Mouse (Mus musculus): ENCODE results near the gene Ctnna3. TPM values are rescaled to one million over a fixed set of nuclear protein-coding genes. Genes with fewer than 3 reads are reported as not detected.

Ctnna3 gene
- polyA plus RNA-seq, 1 experiment from 2014 or later: 1.7 TPM

- Histone ChIP-seq H3K4me1 (replicated peaks; ENCODE audit: control insufficient read depth, insufficient read depth, low read length) (no peaks in the 10 kb centered on the region), H3K9me3 (ENCODE audit: control insufficient read depth, low read length) (no peaks in the 10 kb centered on the region), H3K9ac (ENCODE audit: low read length) (no peak overlapping the region), H3K27me3 (replicated peaks; ENCODE audit: control insufficient read depth, insufficient read depth, low read length) (no peaks in the 10 kb centered on the region), H3K4me3 (ENCODE audit: low read depth, low read length) (no peak overlapping the region), H3K27ac (ENCODE audit: low read depth) (no peak overlapping the region), H3K4me2 (ENCODE audit: low read length) (no peak overlapping the region), H3K36me3 (ENCODE audit: control insufficient read depth, insufficient read depth, low read length) (no peaks in the 10 kb centered on the region)
- 87% methylated on average over 10 of the region's 10 CpGs for WGBS
- no peak for ATAC-seq (replicated peaks; ENCODE audit: low FRiP score, low TSS enrichment, low read depth)
- DNase-seq (ENCODE audit: low spot score): no peak
Measured at GRCm38 (mm10) chr10:63768871-63769270, 339.0 kb downstream of the Ctnna3 start.

- Histone ChIP-seq H3K9ac (ENCODE audit: low read length) (no peak overlapping the region), H3K27me3 (replicated peaks; ENCODE audit: control insufficient read depth, insufficient read depth, low read length) (no peaks in the 10 kb centered on the region), H3K36me3 (ENCODE audit: control insufficient read depth, insufficient read depth, low read length) (no peaks in the 10 kb centered on the region), H3K4me3 (ENCODE audit: low read depth, low read length) (no peak overlapping the region), H3K4me2 (ENCODE audit: low read length) (no peak overlapping the region), H3K9me3 (ENCODE audit: control insufficient read depth, low read length) (no peaks in the 10 kb centered on the region), H3K27ac (ENCODE audit: low read depth) (no peak overlapping the region), H3K4me1 (replicated peaks; ENCODE audit: control insufficient read depth, insufficient read depth, low read length) (no peaks in the 10 kb centered on the region)
- ATAC-seq (replicated peaks; ENCODE audit: low FRiP score, low TSS enrichment, low read depth): no peak
- DNase-seq (ENCODE audit: low spot score): no peak
- WGBS: 69% methylated on average over 7 of the region's 7 CpGs
Measured at GRCm38 (mm10) chr10:63771656-63772055, 341.8 kb downstream of the Ctnna3 start.

- no peak for DNase-seq (ENCODE audit: low spot score)
- Histone ChIP-seq H3K27ac (ENCODE audit: low read depth) (no peak overlapping the region), H3K9me3 (ENCODE audit: control insufficient read depth, low read length) (no peaks in the 10 kb centered on the region), H3K27me3 (replicated peaks; ENCODE audit: control insufficient read depth, insufficient read depth, low read length) (no peaks in the 10 kb centered on the region), H3K4me2 (ENCODE audit: low read length) (no peak overlapping the region), H3K9ac (ENCODE audit: low read length) (no peak overlapping the region), H3K4me1 (replicated peaks; ENCODE audit: control insufficient read depth, insufficient read depth, low read length) (no peaks in the 10 kb centered on the region), H3K36me3 (ENCODE audit: control insufficient read depth, insufficient read depth, low read length) (no peaks in the 10 kb centered on the region), H3K4me3 (ENCODE audit: low read depth, low read length) (no peak overlapping the region)
- ATAC-seq (replicated peaks; ENCODE audit: low FRiP score, low TSS enrichment, low read depth): no peak
- 89% methylated on average over 10 of the region's 10 CpGs for WGBS
Measured at GRCm38 (mm10) chr10:63772074-63772473, 342.2 kb downstream of the Ctnna3 start.

GRCm38 (mm10) chr10:63781948-63782347 is 352.1 kb downstream of the Ctnna3 start:
- no peak for DNase-seq (ENCODE audit: low spot score)
- WGBS: 80% methylated on average over 6 of the region's 6 CpGs
- no peak overlapping the region for H3K27ac ChIP-seq (ENCODE audit: low read depth)
- no peak overlapping the region for H3K4me2 ChIP-seq (ENCODE audit: low read length)
- no peak for ATAC-seq (replicated peaks; ENCODE audit: low FRiP score, low TSS enrichment, low read depth)
- H3K36me3 ChIP-seq (ENCODE audit: control insufficient read depth, insufficient read depth, low read length): no peaks in the 10 kb centered on the region
- H3K4me3 ChIP-seq (ENCODE audit: low read depth, low read length): no peak overlapping the region
- no peaks in the 10 kb centered on the region for H3K9me3 ChIP-seq (ENCODE audit: control insufficient read depth, low read length)
- no peaks in the 10 kb centered on the region for H3K27me3 ChIP-seq (replicated peaks; ENCODE audit: control insufficient read depth, insufficient read depth, low read length)
- no peak overlapping the region for H3K9ac ChIP-seq (ENCODE audit: low read length)
- no peaks in the 10 kb centered on the region for H3K4me1 ChIP-seq (replicated peaks; ENCODE audit: control insufficient read depth, insufficient read depth, low read length)

GRCm38 (mm10) chr10:63784808-63785535 is 355.1 kb downstream of the Ctnna3 start:
- ATAC-seq (replicated peaks; ENCODE audit: low FRiP score, low TSS enrichment, low read depth) (no peak), DNase-seq (ENCODE audit: low spot score) (no peak)
- H3K27me3 ChIP-seq (replicated peaks; ENCODE audit: control insufficient read depth, insufficient read depth, low read length): no peaks in the 10 kb centered on the region
- H3K9me3 ChIP-seq (ENCODE audit: control insufficient read depth, low read length): no peaks in the 10 kb centered on the region
- no peak overlapping the region for H3K4me2 ChIP-seq (ENCODE audit: low read length)
- no peak overlapping the region for H3K4me3 ChIP-seq (ENCODE audit: low read depth, low read length)
- no peaks in the 10 kb centered on the region for H3K4me1 ChIP-seq (replicated peaks; ENCODE audit: control insufficient read depth, insufficient read depth, low read length)
- H3K9ac ChIP-seq (ENCODE audit: low read length): no peak overlapping the region
- no peak overlapping the region for H3K27ac ChIP-seq (ENCODE audit: low read depth)
- 69% methylated on average over 20 of the region's 20 CpGs for WGBS
- no peaks in the 10 kb centered on the region for H3K36me3 ChIP-seq (ENCODE audit: control insufficient read depth, insufficient read depth, low read length)

GRCm38 (mm10) chr10:63786390-63786789 is 356.5 kb downstream of the Ctnna3 start:
- no peaks in the 10 kb centered on the region for H3K4me1 ChIP-seq (replicated peaks; ENCODE audit: control insufficient read depth, insufficient read depth, low read length)
- H3K9me3 ChIP-seq (ENCODE audit: control insufficient read depth, low read length): no peaks in the 10 kb centered on the region
- WGBS: 82% methylated on average over 7 of the region's 7 CpGs
- H3K27me3 ChIP-seq (replicated peaks; ENCODE audit: control insufficient read depth, insufficient read depth, low read length): no peaks in the 10 kb centered on the region
- H3K36me3 ChIP-seq (ENCODE audit: control insufficient read depth, insufficient read depth, low read length): no peaks in the 10 kb centered on the region
- H3K4me3 ChIP-seq (ENCODE audit: low read depth, low read length): no peak overlapping the region
- H3K27ac ChIP-seq (ENCODE audit: low read depth): no peak overlapping the region
- H3K9ac ChIP-seq (ENCODE audit: low read length): no peak overlapping the region
- DNase-seq (ENCODE audit: low spot score) (no peak), ATAC-seq (replicated peaks; ENCODE audit: low FRiP score, low TSS enrichment, low read depth) (no peak)
- no peak overlapping the region for H3K4me2 ChIP-seq (ENCODE audit: low read length)

- no peak overlapping the region for H3K27ac ChIP-seq (ENCODE audit: low read depth)
- ATAC-seq (replicated peaks; ENCODE audit: low FRiP score, low TSS enrichment, low read depth): no peak
- DNase-seq (ENCODE audit: low spot score): no peak
- no peaks in the 10 kb centered on the region for H3K27me3 ChIP-seq (replicated peaks; ENCODE audit: control insufficient read depth, insufficient read depth, low read length)
- H3K36me3 ChIP-seq (ENCODE audit: control insufficient read depth, insufficient read depth, low read length): no peaks in the 10 kb centered on the region
- no peak overlapping the region for H3K4me2 ChIP-seq (ENCODE audit: low read length)
- 80% methylated on average over 6 of the region's 6 CpGs for WGBS
- H3K4me1 ChIP-seq (replicated peaks; ENCODE audit: control insufficient read depth, insufficient read depth, low read length): no peaks in the 10 kb centered on the region
- no peak overlapping the region for H3K9ac ChIP-seq (ENCODE audit: low read length)
- H3K9me3 ChIP-seq (ENCODE audit: control insufficient read depth, low read length): no peaks in the 10 kb centered on the region
- no peak overlapping the region for H3K4me3 ChIP-seq (ENCODE audit: low read depth, low read length)
Measured at GRCm38 (mm10) chr10:63803909-63804308, 374.0 kb downstream of the Ctnna3 start.

GRCm38 (mm10) chr10:63805551-63805950 is 375.7 kb downstream of the Ctnna3 start:
- DNase-seq (ENCODE audit: low spot score) (no peak), ATAC-seq (replicated peaks; ENCODE audit: low FRiP score, low TSS enrichment, low read depth) (no peak)
- H3K9me3 ChIP-seq (ENCODE audit: control insufficient read depth, low read length): no peaks in the 10 kb centered on the region
- no peaks in the 10 kb centered on the region for H3K27me3 ChIP-seq (replicated peaks; ENCODE audit: control insufficient read depth, insufficient read depth, low read length)
- no peak overlapping the region for H3K4me3 ChIP-seq (ENCODE audit: low read depth, low read length)
- no peak overlapping the region for H3K9ac ChIP-seq (ENCODE audit: low read length)
- H3K4me1 ChIP-seq (replicated peaks; ENCODE audit: control insufficient read depth, insufficient read depth, low read length): no peaks in the 10 kb centered on the region
- WGBS: 91% methylated on average over 6 of the region's 6 CpGs
- H3K27ac ChIP-seq (ENCODE audit: low read depth): no peak overlapping the region
- H3K4me2 ChIP-seq (ENCODE audit: low read length): no peak overlapping the region
- no peaks in the 10 kb centered on the region for H3K36me3 ChIP-seq (ENCODE audit: control insufficient read depth, insufficient read depth, low read length)

- no peaks in the 10 kb centered on the region for H3K4me1 ChIP-seq (replicated peaks; ENCODE audit: control insufficient read depth, insufficient read depth, low read length)
- no peak overlapping the region for H3K4me3 ChIP-seq (ENCODE audit: low read depth, low read length)
- H3K27ac ChIP-seq (ENCODE audit: low read depth): no peak overlapping the region
- ATAC-seq (replicated peaks; ENCODE audit: low FRiP score, low TSS enrichment, low read depth) (no peak), DNase-seq (ENCODE audit: low spot score) (no peak)
- 88% methylated on average over 1 of the region's 1 CpGs for WGBS
- H3K36me3 ChIP-seq (ENCODE audit: control insufficient read depth, insufficient read depth, low read length): no peaks in the 10 kb centered on the region
- H3K4me2 ChIP-seq (ENCODE audit: low read length): no peak overlapping the region
- no peaks in the 10 kb centered on the region for H3K9me3 ChIP-seq (ENCODE audit: control insufficient read depth, low read length)
- H3K27me3 ChIP-seq (replicated peaks; ENCODE audit: control insufficient read depth, insufficient read depth, low read length): no peaks in the 10 kb centered on the region
- H3K9ac ChIP-seq (ENCODE audit: low read length): no peak overlapping the region
Measured at GRCm38 (mm10) chr10:63806254-63806653, 376.4 kb downstream of the Ctnna3 start.
